ENCODE assay signal across 27 mouse cellular contexts in the genomic region with DNA sequence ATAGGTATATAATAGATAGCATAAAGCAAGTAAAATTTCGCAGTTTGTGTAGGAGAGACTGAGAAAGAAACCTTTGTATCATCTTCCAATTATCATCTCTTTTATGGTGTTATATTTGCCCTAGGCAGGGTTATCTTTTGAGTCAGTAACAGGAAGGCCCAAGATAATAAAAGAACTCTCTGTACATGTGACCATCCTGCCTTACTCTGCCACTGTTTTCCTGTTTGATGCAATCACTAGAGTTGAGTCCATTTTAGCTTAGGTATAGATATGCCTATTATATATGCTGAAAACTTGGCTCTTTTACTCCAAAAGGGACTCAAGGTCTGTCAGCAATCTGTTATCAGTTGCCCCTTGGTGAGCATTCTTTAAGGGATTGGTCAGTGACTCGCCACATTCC.
"Had no signal": no experiment of that assay in that cellular context is flagged by ENCODE, and none has a peak within 500 bp of the region (broad histone marks: within the 10 kb centered on the region; RNA-seq: fewer than 3 reads in every experiment).

No protein-coding gene starts in this region.

- H3K4me2 ChIP-seq: heart, embryonic 12.5 days; hindbrain, embryonic 12.5 days; hindbrain, embryonic 14.5 days; kidney, embryonic 15.5 days; limb, embryonic 12.5 days; liver, embryonic 11.5 days; liver, embryonic 13.5 days; liver, embryonic 15.5 days had no signal

- H3K36me3 ChIP-seq: heart, embryonic 10.5 days; heart, embryonic 12.5 days; hindbrain, embryonic 10.5 days; hindbrain, embryonic 12.5 days; kidney, embryonic 15.5 days; limb, embryonic 10.5 days; limb, embryonic 12.5 days; liver, embryonic 13.5 days; liver, embryonic 15.5 days had no signal

- H3K4me3 ChIP-seq: gastrocnemius, adult 2 months; heart, embryonic 10.5 days; heart, embryonic 12.5 days; hindbrain, embryonic 10.5 days; hindbrain, embryonic 12.5 days; kidney, embryonic 15.5 days; left cerebral cortex, adult 2 months; limb, embryonic 10.5 days; limb, embryonic 12.5 days; liver, embryonic 13.5 days; liver, embryonic 15.5 days had no signal

- H3K9me3 ChIP-seq: heart, embryonic 10.5 days; heart, embryonic 12.5 days; hindbrain, embryonic 10.5 days; hindbrain, embryonic 12.5 days; kidney, embryonic 15.5 days; limb, embryonic 10.5 days; limb, embryonic 12.5 days; liver, embryonic 13.5 days; liver, embryonic 15.5 days had no signal

- H3K9ac ChIP-seq: heart, embryonic 12.5 days; hindbrain, embryonic 12.5 days; hindbrain, embryonic 14.5 days; kidney, embryonic 15.5 days; limb, embryonic 12.5 days; liver, embryonic 13.5 days; liver, embryonic 15.5 days had no signal

- DNase-seq: gastrocnemius, adult 2 months; gastrocnemius, postnatal 10 days; gastrocnemius, postnatal 25 days; heart, adult 18-20 months; heart, postnatal 10 days; heart, postnatal 4 days; kidney, adult 11 months; kidney, adult 2 months; kidney, adult 9 months; kidney, postnatal 14 days; kidney, postnatal 36 days; liver; liver, embryonic 13.5 days had no signal

- H3K4me1 ChIP-seq: heart, embryonic 10.5 days; heart, embryonic 12.5 days; hindbrain, embryonic 10.5 days; hindbrain, embryonic 12.5 days; kidney, embryonic 15.5 days; limb, embryonic 10.5 days; limb, embryonic 12.5 days; liver, embryonic 13.5 days; liver, embryonic 15.5 days had no signal

- H3K27ac ChIP-seq: gastrocnemius, adult 2 months; heart, embryonic 10.5 days; hindbrain, embryonic 10.5 days; hindbrain, embryonic 12.5 days; hindbrain, embryonic 14.5 days; kidney, embryonic 15.5 days; kidney, postnatal 0 days; left cerebral cortex, adult 2 months; limb, embryonic 10.5 days; limb, embryonic 12.5 days; liver, embryonic 13.5 days; liver, embryonic 15.5 days had no signal

- H3K27me3 ChIP-seq: heart, embryonic 12.5 days; hindbrain, embryonic 12.5 days; kidney, embryonic 15.5 days; limb, embryonic 12.5 days; liver, embryonic 13.5 days; liver, embryonic 15.5 days had no signal

- ATAC-seq: hindbrain, embryonic 16.5 days; inflammation-experienced regulatory T-cells, adult 6 months had no signal
